Comparison of ENCODE assay signal across 8 mouse cellular contexts in genomic region chr8:88198551-88198944, GRCm38 (mm10). TPM values are rescaled to one million over a fixed set of nuclear protein-coding genes. Genes with fewer than 3 reads are reported as not detected.
DNase-seq lines count a peak whose midpoint lies in the region; ATAC-seq and TF ChIP-seq lines count a peak whose summit lies in the region.

No protein-coding gene starts in this region.

- no peaks in the 10 kb centered on the region for H3K27me3 ChIP-seq in heart, embryonic 10.5 days (ENCODE audit: insufficient read depth, poor library complexity, severe bottlenecking)
- no peaks in the 10 kb centered on the region for H3K27me3 ChIP-seq in hindbrain, embryonic 11.5 days (ENCODE audit: control insufficient read depth, insufficient read depth, low read length)
- H3K27me3 ChIP-seq in liver, embryonic 14.5 days (ENCODE audit: control insufficient read depth, insufficient read depth, low read length): no peaks in the 10 kb centered on the region

- H3K36me3 ChIP-seq in heart, embryonic 10.5 days: no peaks in the 10 kb centered on the region
- no peaks in the 10 kb centered on the region for H3K36me3 ChIP-seq in hindbrain, embryonic 11.5 days (ENCODE audit: control insufficient read depth, insufficient read depth, low read length)
- H3K36me3 ChIP-seq in liver, embryonic 14.5 days (replicated peaks; ENCODE audit: control insufficient read depth, insufficient read depth, low read depth): peaks cover 2% of the 10 kb centered on the region; the same call in 1 of the 2 replicates

- peak overlapping the region; percentile 87 for H3K9ac ChIP-seq in hindbrain, embryonic 11.5 days (ENCODE audit: low read depth, low read length)
- peak overlapping the region; percentile 80 for H3K9ac ChIP-seq in liver, embryonic 14.5 days (replicated peaks)

- peak overlapping the region; percentile 72 for H3K4me2 ChIP-seq in hindbrain, embryonic 11.5 days (replicated peaks; ENCODE audit: low read depth, low read length)
- peak overlapping the region; percentile 99 for H3K4me2 ChIP-seq in liver, embryonic 14.5 days (ENCODE audit: low read depth)

- peak overlapping the region; percentile 98 for H3K27ac ChIP-seq in heart, embryonic 10.5 days
- H3K27ac ChIP-seq in bone marrow, adult 2 months (ENCODE audit: control insufficient read depth, insufficient read depth, low read depth, low read length, poor library complexity): peak overlapping the region; percentile 100
- peak overlapping the region; percentile 93 for H3K27ac ChIP-seq in hindbrain, embryonic 11.5 days (ENCODE audit: low read depth, low read length)
- peak overlapping the region; percentile 85 for H3K27ac ChIP-seq in liver, embryonic 14.5 days

- DNase-seq in heart, embryonic 10.5 days (ENCODE audit: low spot score): no peak
- DNase-seq in heart, adult 18-20 months: no peak
- DNase-seq in 3T3-L1 (ENCODE audit: low read depth, low spot score): peak; percentile 45
- no peak for DNase-seq in hindbrain, embryonic 11.5 days (ENCODE audit: low spot score)
- no peak for DNase-seq in liver, embryonic 14.5 days (ENCODE audit: low read depth in 3 of 3, low spot score in 3 of 3)
- peak; percentile 57 for DNase-seq in retina, embryonic 14.5 days (ENCODE audit: low spot score)
- DNase-seq in ovary, adult 18-20 months (ENCODE audit: low spot score): no peak

- no peak for TF ChIP-seq POLR2A in bone marrow, adult 2 months (IDR thresholded peaks at IDR 0.05; ENCODE audit: borderline replicate concordance, control insufficient read depth, low read depth, low read length)

- no peak for ATAC-seq in hindbrain, embryonic 11.5 days (ENCODE audit: low FRiP score)
- ATAC-seq in liver, embryonic 14.5 days (ENCODE audit: insufficient read depth): no peak

- H3K9me3 ChIP-seq in heart, embryonic 10.5 days: no peaks in the 10 kb centered on the region
- H3K9me3 ChIP-seq in hindbrain, embryonic 11.5 days (ENCODE audit: control insufficient read depth, low read length): no peaks in the 10 kb centered on the region
- H3K9me3 ChIP-seq in liver, embryonic 14.5 days (ENCODE audit: control insufficient read depth, low read length): no peaks in the 10 kb centered on the region

- no peak for TF ChIP-seq CTCF in bone marrow, adult 2 months (IDR thresholded peaks at IDR 0.05; ENCODE audit: control insufficient read depth, insufficient read depth, low read length)
- TF ChIP-seq CTCF in liver, embryonic 14.5 days (IDR thresholded peaks at IDR 0.05; ENCODE audit: low read depth): no peak

- peaks cover 28% of the 10 kb centered on the region for H3K4me1 ChIP-seq in heart, embryonic 10.5 days
- peaks cover 3% of the 10 kb centered on the region for H3K4me1 ChIP-seq in bone marrow, adult 2 months (ENCODE audit: control insufficient read depth, insufficient read depth, low read length)
- H3K4me1 ChIP-seq in hindbrain, embryonic 11.5 days (replicated peaks; ENCODE audit: control insufficient read depth, insufficient read depth, low read length): peaks cover 10% of the 10 kb centered on the region
- peaks cover 8 to 19% of the 10 kb centered on the region in 2 experiments for H3K4me1 ChIP-seq in liver, embryonic 14.5 days (replicated peaks; ENCODE audit: control insufficient read depth in 2 of 2, insufficient read depth in 2 of 2, low read length in 1 of 2)

- under 1% methylated on average over 10 of the region's 10 CpGs for WGBS in heart, embryonic 10.5 days
- 1% methylated on average over 10 of the region's 10 CpGs for WGBS in bone marrow, adult 2 months
- WGBS in hindbrain, embryonic 11.5 days: under 1% methylated on average over 10 of the region's 10 CpGs
- 2% methylated on average over 10 of the region's 10 CpGs for WGBS in liver, embryonic 14.5 days (ENCODE audit: insufficient replicate concordance)

- no peak for TF ChIP-seq EP300 in liver, embryonic 14.5 days (IDR thresholded peaks at IDR 0.05; ENCODE audit: low read depth)

- peak overlapping the region; percentile 93 for H3K4me3 ChIP-seq in heart, embryonic 10.5 days
- H3K4me3 ChIP-seq in bone marrow, adult 2 months (replicated peaks; ENCODE audit: control insufficient read depth, low read depth, low read length): peak overlapping the region; percentile 95
- peak overlapping the region; percentile 81 for H3K4me3 ChIP-seq in hindbrain, embryonic 11.5 days (ENCODE audit: low read depth, low read length)
- H3K4me3 ChIP-seq in liver, embryonic 14.5 days (ENCODE audit: insufficient read depth in 1 of 2, low read depth in 2 of 2, low read length in 2 of 2): peak overlapping the region; percentile 85 to 98

RNA-seq across cellular contexts. Expression of gene Tent4b, which starts 0.5 kb away (rescaled TPM):
- polyA plus RNA-seq in heart, embryonic 10.5 days (2016; fragmentation: Nextera tagmentation; extraction: Ambion mirVana): 7.0 and 11.3 TPM in 2 replicates
- total RNA-seq in heart, adult 18-20 months (2021): 10 to 100 TPM; 17.6 to 19.3 TPM
- 9.0 and 15.1 TPM in 2 replicates for polyA plus RNA-seq in bone marrow, adult 2 months (2011; ENCODE audit: insufficient read depth, insufficient read length, low replicate concordance, missing spikeins)
- polyA plus RNA-seq in hindbrain, embryonic 11.5 days (2014; fragmentation: Nextera tagmentation; extraction: Ambion mirVana): 12.1 and 14.5 TPM in 2 replicates
- polyA plus RNA-seq in liver, embryonic 14.5 days (2012; rRNA removed): 7.7 and 9.2 TPM in 2 replicates
- polyA plus RNA-seq in liver, embryonic 14.5 days (2014; fragmentation: Nextera tagmentation; extraction: Ambion mirVana): 4.3 and 5.5 TPM in 2 replicates

Comparison
In these comparisons a context has a peak if more than half of its experiments do, and no peak if none do; other contexts are left out.
1. DNase-seq: peak in 3T3-L1 (single experiment) and retina, embryonic 14.5 days (single experiment); none in heart, embryonic 10.5 days (single experiment), heart, adult 18-20 months (0 of 2), hindbrain, embryonic 11.5 days (single experiment), liver, embryonic 14.5 days (0 of 3) and ovary, adult 18-20 months (single experiment).
2. Peak in every context shown above with its lines, with median percentiles within 50 percentile points of each other: H3K27ac ChIP-seq and H3K4me3 ChIP-seq.